Mouse (Mus musculus) lung, adult 18-20 months (tissue): ENCODE measurements at regions not wholly inside any gene's neighbourhood (a gene's known extent, or its start where the extent isn't known, plus 50 kb on each side); places are given as distances from the start of the nearest gene placed in this dataset.

ENCODE experiments used
- DNase-seq, 2 experiments: peaks; one replicate each; pipeline ENCODE4 v3.0.0; 2022; ENCODE audit warnings: mixed read lengths in 2 of 2

GRCm38 (mm10) chrX:167152611-167153010, 56.5 kb downstream of the Tmsb4x start:
- peak; percentile 37 to 41 for DNase-seq

DNA sequence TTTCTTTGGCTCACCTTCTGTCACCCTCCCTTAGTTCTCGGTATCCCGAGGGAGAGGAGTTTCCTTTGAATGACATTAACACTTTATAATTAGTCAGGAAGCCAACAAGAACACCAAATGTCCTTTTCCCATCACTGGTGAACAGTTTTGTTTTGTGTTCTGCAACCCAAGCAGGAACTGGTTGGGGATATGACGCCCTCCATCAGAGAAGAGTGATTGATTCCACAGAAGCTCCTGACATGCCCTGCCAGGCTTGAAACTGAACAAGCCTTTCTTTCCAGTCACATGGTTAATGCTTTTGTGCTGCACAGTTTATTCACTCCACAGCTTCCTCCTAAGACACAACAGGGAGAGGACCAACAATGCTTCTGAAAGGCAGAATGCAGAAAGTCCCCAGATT, 57.8 kb downstream of the Tmsb4x start:
- peak in 1 of 2 experiments; percentile 27 for DNase-seq

DNA sequence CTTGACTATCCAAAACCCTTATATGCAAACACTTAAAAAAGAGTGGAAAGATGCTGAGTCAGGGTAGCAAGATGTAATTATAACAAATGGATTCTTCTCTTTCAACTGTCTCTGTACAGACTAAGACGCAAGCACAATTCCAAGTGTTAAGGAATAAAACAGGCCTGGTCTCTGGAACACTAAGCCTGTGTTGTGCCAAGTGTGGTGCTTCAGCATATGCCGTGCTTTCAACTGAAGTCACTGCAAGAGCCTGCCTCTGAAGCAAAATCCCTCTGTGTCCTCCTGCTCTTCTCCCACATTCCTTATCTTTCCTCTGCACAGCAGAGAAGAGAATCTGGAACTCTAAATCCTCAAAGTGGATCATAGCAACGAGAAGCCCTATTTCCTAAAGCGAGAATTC, 59.7 kb downstream of the Tmsb4x start:
- no peak for DNase-seq

DNA sequence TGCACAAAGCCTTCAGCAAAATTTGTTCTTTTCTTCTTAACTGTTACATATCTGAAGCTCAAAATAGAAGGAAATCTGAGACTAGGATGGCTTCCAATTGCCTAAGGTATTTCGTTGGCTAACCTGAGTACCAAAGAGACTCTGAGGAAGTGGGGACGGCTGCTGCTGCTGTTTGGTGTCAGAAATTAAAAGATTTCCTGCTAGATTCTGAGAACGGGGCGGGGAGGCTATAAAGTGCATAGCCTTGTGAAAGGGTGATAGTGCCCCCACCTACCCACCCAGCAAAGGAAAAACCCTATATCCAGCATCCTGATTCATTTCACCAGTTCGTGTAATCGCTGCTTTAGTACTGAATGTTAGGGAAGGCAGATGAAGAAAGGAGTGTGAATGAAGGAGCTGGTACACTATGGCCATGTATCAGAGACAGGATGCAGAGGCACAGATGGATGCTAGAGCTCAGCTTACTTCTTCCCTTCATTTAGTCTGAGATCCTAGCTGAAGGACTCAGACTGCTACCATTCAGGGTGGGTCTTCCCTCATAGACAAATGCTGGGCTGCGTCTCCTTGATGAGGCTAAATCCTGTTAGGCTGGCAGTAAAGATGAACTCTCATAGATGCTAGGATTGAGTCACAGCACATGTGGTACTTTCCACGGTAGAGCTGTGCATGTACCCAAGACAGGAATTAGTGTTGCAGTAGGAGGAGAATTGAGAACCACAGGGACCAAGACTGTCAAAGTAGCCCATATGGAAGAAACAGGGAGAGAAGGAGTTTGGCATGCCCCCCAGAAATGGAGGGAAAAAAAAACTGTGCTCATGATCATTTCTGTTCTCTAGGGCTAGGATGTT, 62.4 kb downstream of the Tmsb4x start:
- no peak for DNase-seq

DNA sequence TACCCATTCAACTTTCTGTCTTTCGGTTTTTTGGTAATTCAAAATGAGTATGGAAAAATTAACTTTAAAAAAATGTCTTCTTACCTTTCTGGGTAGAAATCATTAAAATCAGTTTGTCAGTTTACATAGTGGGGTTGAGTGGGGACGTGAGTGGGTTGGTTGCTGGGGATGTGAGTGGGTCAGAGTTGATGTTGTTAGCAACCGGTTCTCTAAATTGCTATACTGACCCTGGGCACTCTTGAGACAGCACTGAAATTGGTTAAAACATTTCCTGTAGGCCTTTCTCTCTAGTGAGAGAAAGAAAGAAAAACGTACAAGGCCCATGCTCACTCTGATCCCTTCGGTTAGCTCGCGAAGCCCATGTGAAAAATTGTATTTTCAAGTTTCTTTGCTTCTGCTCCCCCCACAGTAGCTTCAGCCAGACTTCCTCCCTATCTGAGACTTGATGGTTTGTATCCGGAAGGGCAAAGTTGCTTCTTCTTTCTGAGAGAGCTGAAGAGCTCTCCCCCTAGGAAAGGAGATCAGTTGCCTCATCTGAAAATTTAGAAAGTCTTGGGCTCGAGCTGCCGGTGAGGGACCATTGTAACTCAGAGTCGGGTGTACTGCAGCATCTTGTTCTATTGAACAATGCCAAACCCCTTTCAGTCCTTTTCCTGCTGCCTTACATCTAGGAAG, 63.5 kb downstream of the Tmsb4x start:
- DNase-seq, result no peak

GRCm38 (mm10) chrX:167139110-167139509, 70.0 kb downstream of the Tmsb4x start:
- no peak for DNase-seq

- no peak for DNase-seq
Observed at GRCm38 (mm10) chrX:167134250-167134649, 74.9 kb downstream of the Tmsb4x start.

DNA sequence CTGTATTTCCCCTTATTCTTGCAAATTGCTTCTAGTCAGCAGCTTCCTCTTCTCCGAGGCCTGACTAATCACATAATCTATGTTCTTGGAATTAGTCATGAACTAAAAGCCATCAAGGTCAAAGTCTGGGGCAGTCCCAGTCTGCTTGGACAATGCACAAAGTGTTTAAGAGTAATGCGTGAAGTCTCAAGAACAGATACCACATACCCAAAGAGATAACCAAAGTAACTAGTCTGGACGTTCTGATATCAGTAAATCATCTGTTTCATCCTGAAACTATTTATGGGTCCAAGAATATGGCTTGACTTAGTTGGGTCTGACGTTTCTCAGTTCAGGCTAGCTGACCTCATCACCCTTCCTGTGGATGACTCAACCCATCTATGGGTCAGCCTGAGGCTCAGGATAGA, 76.1 kb downstream of the Tmsb4x start:
- DNase-seq, result no peak

- no peak for DNase-seq
Observed at GRCm38 (mm10) chrX:167131317-167131716, 77.8 kb downstream of the Tmsb4x start.

DNA sequence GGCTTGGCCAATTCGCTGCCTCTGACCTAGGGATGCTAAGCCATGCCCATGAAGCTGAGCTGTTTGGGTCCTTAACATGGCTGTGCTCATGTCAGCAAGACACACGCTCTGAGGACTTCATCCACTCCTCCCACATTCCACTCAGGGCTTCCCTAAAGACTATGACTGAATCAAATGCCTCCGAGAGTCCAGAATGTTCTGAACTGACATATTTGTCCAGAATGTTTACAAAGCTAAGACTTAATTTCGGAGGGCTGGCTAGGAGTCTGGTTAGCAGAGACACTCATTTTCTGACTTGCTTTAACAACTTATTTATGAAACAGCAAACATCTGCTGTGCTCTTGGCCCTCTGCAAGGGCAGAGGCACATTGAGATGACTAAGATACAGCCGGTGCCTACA, 78.5 kb downstream of the Tmsb4x start:
- DNase-seq, result no peak

DNA sequence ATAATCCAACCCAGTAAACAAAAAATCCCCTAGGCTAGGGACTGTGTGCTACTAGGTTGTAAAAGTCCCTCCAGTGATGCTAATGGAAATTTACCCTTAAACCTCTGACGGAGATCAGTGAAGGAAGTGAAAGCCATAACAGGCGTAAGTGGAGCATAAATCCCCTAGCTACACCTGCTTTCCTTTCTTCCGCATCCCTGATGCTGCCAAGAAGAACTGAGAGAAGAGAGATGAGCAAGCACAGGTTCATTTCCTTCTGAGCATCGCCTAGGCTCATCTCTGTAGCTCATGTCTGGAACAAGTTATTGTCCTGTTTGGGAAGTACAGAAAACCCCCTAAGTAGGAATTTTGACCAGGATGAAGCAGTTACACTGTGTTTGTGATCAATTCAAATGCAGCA, 89.8 kb downstream of the Tmsb4x start:
- no peak for DNase-seq

- no peak for DNase-seq
Observed at GRCm38 (mm10) chrX:167115096-167115495, 94.0 kb downstream of the Tmsb4x start.

GRCm38 (mm10) chrX:167111059-167111871, 97.8 kb downstream of the Tmsb4x start:
- no peak for DNase-seq

- no peak for DNase-seq
Observed at GRCm38 (mm10) chrX:167108356-167108755, 100.8 kb downstream of the Tmsb4x start.

GRCm38 (mm10) chrX:167107469-167107868, 101.6 kb downstream of the Tmsb4x start:
- no peak for DNase-seq

- peak in 1 of 2 experiments; percentile 16 for DNase-seq
Observed at GRCm38 (mm10) chrX:167105931-167106417, 103.1 kb downstream of the Tmsb4x start.

DNA sequence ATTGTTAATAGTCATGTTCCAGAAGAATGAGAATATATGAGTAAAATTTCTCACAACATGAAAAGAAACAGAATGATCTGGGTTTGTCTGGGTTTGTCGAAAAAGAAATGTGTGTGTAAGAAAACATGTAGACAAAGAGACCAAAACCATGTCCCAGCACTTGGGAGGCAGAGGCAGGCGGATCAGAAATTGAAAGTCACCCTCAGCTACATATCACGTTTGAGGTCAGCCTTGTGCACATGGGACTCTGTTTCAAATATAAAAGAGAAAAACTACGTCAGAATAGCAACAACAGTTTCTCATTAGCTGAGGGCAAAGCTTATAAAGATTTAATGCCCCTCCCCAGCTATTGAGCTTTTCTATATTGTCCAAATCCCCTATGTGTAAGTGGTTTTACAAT, 103.8 kb downstream of the Tmsb4x start:
- no peak for DNase-seq

DNA sequence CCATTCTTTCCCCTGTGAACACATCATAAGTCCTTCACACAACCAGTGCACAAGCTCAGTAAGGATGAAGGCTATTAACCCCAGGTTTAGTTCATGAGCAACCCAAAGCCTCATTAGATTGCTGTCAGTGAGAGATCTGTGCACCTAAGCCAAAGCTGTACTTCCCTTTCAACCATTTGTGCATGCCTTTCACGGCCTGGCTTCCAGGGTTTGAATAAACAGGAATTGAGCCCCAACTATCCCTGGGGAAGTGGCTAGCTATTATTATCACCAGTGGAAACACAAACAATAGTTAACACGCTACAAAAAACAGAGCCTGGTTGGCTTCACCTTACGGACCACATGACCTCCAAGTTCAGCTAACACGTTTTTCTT, 104.9 kb downstream of the Tmsb4x start:
- DNase-seq, result no peak

DNA sequence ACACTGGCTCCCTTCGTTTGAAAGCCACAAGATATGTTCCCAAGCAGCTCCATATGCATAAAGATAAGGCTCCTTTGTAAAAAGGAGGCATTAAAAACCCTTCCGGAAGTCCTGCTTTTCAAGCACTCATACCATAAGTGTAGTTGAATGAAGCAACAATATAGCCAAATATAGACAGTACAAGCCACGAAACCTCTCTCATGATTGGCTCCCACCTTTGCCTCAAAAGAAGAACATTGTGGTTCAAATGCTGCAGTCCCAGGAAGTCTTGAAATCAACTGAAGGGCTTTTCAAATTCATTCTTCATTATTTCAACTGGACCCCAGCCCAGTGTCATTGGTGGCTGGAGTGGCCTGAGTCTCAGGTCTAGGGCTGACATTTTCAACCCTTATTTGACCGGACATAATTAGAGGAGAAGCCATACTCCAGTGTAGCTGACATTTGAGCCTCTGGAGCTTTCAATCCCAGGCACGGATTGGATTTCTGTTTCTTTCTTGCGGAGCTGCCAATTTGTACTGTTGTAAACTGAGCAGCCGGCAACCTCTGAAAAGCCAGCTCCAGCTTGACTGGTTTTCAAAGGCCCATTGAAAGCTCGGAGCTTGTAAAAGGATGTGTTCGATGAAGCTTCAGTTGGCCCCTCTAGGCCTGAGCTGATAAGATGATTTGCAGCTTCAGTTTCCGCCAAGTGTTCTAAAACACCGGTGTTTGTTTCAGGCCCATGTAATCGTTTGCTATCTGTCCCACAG, 105.4 kb downstream of the Tmsb4x start:
- DNase-seq, result peak; percentile 31 to 55

DNA sequence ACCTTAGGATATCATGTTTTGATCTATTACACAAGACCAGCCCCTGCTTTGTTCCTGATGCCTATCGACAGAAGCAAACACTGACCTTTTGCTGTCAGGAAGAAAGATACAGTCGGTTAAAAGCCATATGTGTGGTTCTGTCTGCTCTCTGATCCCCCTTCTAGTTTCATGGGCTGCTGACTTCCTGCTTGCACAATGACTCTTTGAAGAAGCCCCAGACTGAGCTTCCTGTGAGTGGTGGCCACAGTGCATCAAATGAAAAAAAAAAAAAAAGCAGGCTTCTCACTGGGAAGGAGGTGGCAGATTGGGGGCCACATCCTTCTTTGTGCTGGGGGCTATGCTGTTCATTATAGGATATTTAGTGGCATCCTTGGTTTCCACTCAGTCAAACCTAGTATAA, 107.2 kb downstream of the Tmsb4x start:
- no peak for DNase-seq

DNA sequence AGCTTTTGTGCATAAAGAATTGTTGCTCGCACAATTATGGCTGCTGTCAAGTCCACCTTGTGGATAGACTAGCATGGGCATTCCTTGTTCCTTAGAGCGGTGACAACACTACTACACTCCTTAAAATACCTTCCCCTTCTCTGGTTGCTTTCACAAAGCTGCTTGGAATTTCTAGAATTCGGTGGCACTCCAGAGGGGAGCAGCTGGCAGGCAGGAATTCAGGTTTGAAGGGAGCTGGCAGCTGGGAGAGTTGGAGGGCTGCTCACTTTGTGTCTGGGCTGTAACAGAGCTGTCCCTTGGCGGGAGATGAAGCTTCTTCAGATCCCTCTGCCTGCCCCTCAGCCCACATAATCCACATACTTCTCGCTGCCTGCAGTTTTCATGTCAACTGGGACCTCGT, 109.7 kb downstream of the Tmsb4x start:
- DNase-seq, result peak; percentile 15 to 44

DNA sequence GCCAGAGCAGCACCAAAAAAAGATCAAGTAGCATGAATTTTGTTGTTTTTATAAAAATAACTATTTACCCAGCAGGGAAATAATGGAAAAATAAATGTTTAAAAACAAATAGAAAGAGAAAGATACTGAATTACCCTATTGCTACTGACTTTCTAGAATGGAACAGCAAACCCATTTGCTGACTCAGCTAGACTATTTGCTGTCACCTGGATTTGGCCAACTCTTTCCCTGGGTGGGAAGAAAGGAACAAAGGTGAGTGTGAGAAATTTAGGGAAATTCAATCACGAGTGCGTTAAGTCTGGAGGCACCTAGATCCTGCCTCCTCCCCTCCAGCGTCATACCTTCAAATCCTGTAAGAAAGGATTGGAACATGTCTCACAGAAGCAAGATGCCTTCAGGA, 110.2 kb downstream of the Tmsb4x start:
- no peak for DNase-seq

DNA sequence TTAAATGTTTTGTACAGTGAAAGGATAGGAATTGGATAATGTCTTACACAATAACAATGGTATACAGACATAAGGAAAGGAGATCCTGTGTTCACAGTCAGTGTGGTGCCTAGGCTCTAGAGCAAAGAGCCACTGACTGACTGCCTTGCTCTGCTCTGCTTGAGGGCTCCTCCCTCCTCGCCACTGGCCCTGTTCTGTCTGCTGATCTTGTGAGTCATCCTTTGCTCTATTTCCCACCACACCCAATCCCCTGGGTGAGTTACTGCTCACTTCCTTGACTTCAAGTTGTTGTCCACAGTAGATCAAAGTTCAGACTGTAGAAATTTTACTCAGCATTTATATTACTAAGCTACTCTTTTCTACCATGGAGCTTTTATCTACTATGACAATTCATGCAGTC, 117.3 kb downstream of the Tmsb4x start:
- peak; percentile 69 to 73 for DNase-seq
